Mouse (Mus musculus): ENCODE data around the gene Micu2. TPM values are rescaled to one million over a fixed set of nuclear protein-coding genes. Genes with fewer than 3 reads are reported as not detected.

Micu2 gene
- total RNA-seq (2015) = 39.4 and 41.9 TPM in 2 replicates
- 80.7 and 97.5 TPM in 2 replicates for total RNA-seq (2017)

GRCm38 (mm10) chr14:57998526-57999401 is at the start of gene Micu2:
Gene Micu2 (minus strand): TSS chr14:57999262.
- ATAC-seq (ENCODE audit: poor library complexity, severe bottlenecking) = peak; percentile 99

- no peak for ATAC-seq (ENCODE audit: poor library complexity, severe bottlenecking)
Measured at GRCm38 (mm10) chr14:58046639-58047284, 47.7 kb upstream of the Micu2 start.

- ATAC-seq (ENCODE audit: poor library complexity, severe bottlenecking) = no peak
Measured at GRCm38 (mm10) chr14:58036174-58036573, 37.1 kb upstream of the Micu2 start.

GRCm38 (mm10) chr14:58034567-58034966 is 35.5 kb upstream of the Micu2 start:
- ATAC-seq (ENCODE audit: poor library complexity, severe bottlenecking) = no peak

GRCm38 (mm10) chr14:58018869-58019268 is 19.8 kb upstream of the Micu2 start:
- no peak for ATAC-seq (ENCODE audit: poor library complexity, severe bottlenecking)

- no peak for ATAC-seq (ENCODE audit: poor library complexity, severe bottlenecking)
Measured at GRCm38 (mm10) chr14:58003852-58004251, 4.8 kb upstream of the Micu2 start.

- ATAC-seq (ENCODE audit: poor library complexity, severe bottlenecking) = no peak
Measured at GRCm38 (mm10) chr14:58002161-58002560, 3.1 kb upstream of the Micu2 start.

GRCm38 (mm10) chr14:57999402-57999734 is 306 bp upstream of the Micu2 start:
- peak; percentile 55 for ATAC-seq (ENCODE audit: poor library complexity, severe bottlenecking)

- ATAC-seq (ENCODE audit: poor library complexity, severe bottlenecking) = no peak
Measured at GRCm38 (mm10) chr14:57997431-57997830, 1.6 kb downstream of the Micu2 start.

GRCm38 (mm10) chr14:57996210-57996609 is 2.9 kb downstream of the Micu2 start:
- ATAC-seq (ENCODE audit: poor library complexity, severe bottlenecking) = no peak

- ATAC-seq (ENCODE audit: poor library complexity, severe bottlenecking) = no peak
Measured at GRCm38 (mm10) chr14:57991761-57992160, 7.3 kb downstream of the Micu2 start.

GRCm38 (mm10) chr14:57989162-57989561 is 9.9 kb downstream of the Micu2 start:
- ATAC-seq (ENCODE audit: poor library complexity, severe bottlenecking) = no peak

GRCm38 (mm10) chr14:57985780-57986179 is 13.3 kb downstream of the Micu2 start:
- ATAC-seq (ENCODE audit: poor library complexity, severe bottlenecking) = no peak

- no peak for ATAC-seq (ENCODE audit: poor library complexity, severe bottlenecking)
Measured at GRCm38 (mm10) chr14:57982450-57982849, 16.6 kb downstream of the Micu2 start.

- ATAC-seq (ENCODE audit: poor library complexity, severe bottlenecking) = no peak
Measured at GRCm38 (mm10) chr14:57981720-57982418, 17.2 kb downstream of the Micu2 start.

GRCm38 (mm10) chr14:57980776-57981175 is 18.3 kb downstream of the Micu2 start:
- no peak for ATAC-seq (ENCODE audit: poor library complexity, severe bottlenecking)

GRCm38 (mm10) chr14:57980179-57980578 is 18.9 kb downstream of the Micu2 start:
- ATAC-seq (ENCODE audit: poor library complexity, severe bottlenecking) = no peak

GRCm38 (mm10) chr14:57978144-57978543 is 20.9 kb downstream of the Micu2 start:
- ATAC-seq (ENCODE audit: poor library complexity, severe bottlenecking) = no peak

- no peak for ATAC-seq (ENCODE audit: poor library complexity, severe bottlenecking)
Measured at GRCm38 (mm10) chr14:57975656-57976055, 23.4 kb downstream of the Micu2 start.

- ATAC-seq (ENCODE audit: poor library complexity, severe bottlenecking) = no peak
Measured at GRCm38 (mm10) chr14:57971986-57972525, 27.0 kb downstream of the Micu2 start.

- ATAC-seq (ENCODE audit: poor library complexity, severe bottlenecking) = no peak
Measured at GRCm38 (mm10) chr14:57968873-57969272, 30.2 kb downstream of the Micu2 start.
